Mouse (Mus musculus): ENCODE measurements around the gene Cdhr4.

The Cdhr4 gene

GRCm38 (mm10) chr9:107975399-107976386 lies 16.6 kb upstream of the Cdhr4 start, which contains the start of gene Uba7:
Gene Uba7 (plus strand): TSS chr9:107975505.
- peak; percentile 36 to 48 for DNase-seq

- DNase-seq = no peak
These were observed 13.5 kb upstream of the Cdhr4 start for GRCm38 (mm10) chr9:107978815-107979214.

GRCm38 (mm10) chr9:107981684-107982605 lies 10.4 kb upstream of the Cdhr4 start:
- no peak for DNase-seq

GRCm38 (mm10) chr9:107982681-107983346 lies 9.5 kb upstream of the Cdhr4 start, which contains the start of gene Gm20661:
Gene Gm20661 (plus strand): TSS chr9:107983058.
- peak; percentile 76 to 80 for DNase-seq

GRCm38 (mm10) chr9:107983421-107983890 lies 8.8 kb upstream of the Cdhr4 start:
- peak; percentile 79 to 81 for DNase-seq

GRCm38 (mm10) chr9:107984052-107984753 lies 8.1 kb upstream of the Cdhr4 start:
- no peak for DNase-seq

GRCm38 (mm10) chr9:107984754-107985055 lies 7.6 kb upstream of the Cdhr4 start:
- DNase-seq = no peak

- DNase-seq = peak; percentile 86 to 90
These were observed 6.9 kb upstream of the Cdhr4 start, which contains the start of gene Inka1 for GRCm38 (mm10) chr9:107985131-107986119. Gene Inka1 (minus strand): TSS chr9:107985879.

GRCm38 (mm10) chr9:107986376-107986775 lies 5.9 kb upstream of the Cdhr4 start:
- DNase-seq = peak; percentile 84 to 86

- DNase-seq = no peak
These were observed 4.3 kb upstream of the Cdhr4 start for GRCm38 (mm10) chr9:107987950-107988349.

- DNase-seq = no peak
These were observed 716 bp downstream of the Cdhr4 start for GRCm38 (mm10) chr9:107993013-107993412.

GRCm38 (mm10) chr9:107994464-107994863 lies 2.2 kb downstream of the Cdhr4 start:
- DNase-seq = no peak

GRCm38 (mm10) chr9:107995513-107995912 lies 3.2 kb downstream of the Cdhr4 start:
- DNase-seq = no peak

- DNase-seq = no peak
These were observed 3.8 kb downstream of the Cdhr4 start, which contains the start of gene Gm20662 for GRCm38 (mm10) chr9:107996049-107996448. Gene Gm20662 (plus strand): TSS chr9:107996349.

GRCm38 (mm10) chr9:108001922-108002770 lies 9.8 kb downstream of the Cdhr4 start, which contains the start of gene Ip6k1:
Gene Ip6k1 (plus strand): TSS chr9:108002501.
- peak; percentile 100 for DNase-seq

GRCm38 (mm10) chr9:108002778-108003530 lies 10.7 kb downstream of the Cdhr4 start:
- DNase-seq = no peak

GRCm38 (mm10) chr9:108003531-108003890 lies 11.2 kb downstream of the Cdhr4 start:
- DNase-seq = no peak

GRCm38 (mm10) chr9:108008041-108008440 lies 15.7 kb downstream of the Cdhr4 start:
- DNase-seq = peak in 1 of 2 experiments; percentile 10

GRCm38 (mm10) chr9:108010385-108010784 lies 18.1 kb downstream of the Cdhr4 start:
- DNase-seq = no peak

Data from lung, adult 18-20 months (tissue).